ENCODE assay signal across 20 mouse cellular contexts in genomic region chr13:17901474-17901873, GRCm38 (mm10). TPM values are rescaled to one million over a fixed set of nuclear protein-coding genes. Genes with fewer than 3 reads are reported as not detected.
DNase-seq lines count a peak whose midpoint lies in the region; ATAC-seq and TF ChIP-seq lines count a peak whose summit lies in the region.
"Had no signal": no experiment of that assay in that cellular context is flagged by ENCODE, and none has a peak within 500 bp of the region (broad histone marks: within the 10 kb centered on the region; RNA-seq: fewer than 3 reads in every experiment).

No protein-coding gene starts in this region.

- no peak for TF ChIP-seq CTCF in lung, embryonic 14.5 days (IDR thresholded peaks at IDR 0.05; ENCODE audit: low read depth)
- no peak for TF ChIP-seq CTCF in lung, adult 2 months (IDR thresholded peaks at IDR 0.05; ENCODE audit: insufficient read depth, low read length)

- TF ChIP-seq POLR2A in lung, adult 2 months (IDR thresholded peaks at IDR 0.05; ENCODE audit: borderline replicate concordance, extremely low read depth, low read depth, low read length), result no peak

- ATAC-seq in heart, embryonic 15.5 days (replicated peaks; ENCODE audit: insufficient number of reproducible peaks, insufficient read depth, low FRiP score, low read depth), result peak; percentile 55; the same call in 1 of the 2 replicates
- ATAC-seq in lung, embryonic 14.5 days (ENCODE audit: insufficient read depth), result peak; percentile 28; the same call in 1 of the 2 replicates
- no peak for ATAC-seq in midbrain, embryonic 14.5 days (ENCODE audit: low FRiP score, low TSS enrichment)
- ATAC-seq: activated CD4-positive, CD25-positive, alpha-beta regulatory T cell, adult 4 months; forebrain, embryonic 16.5 days; hindbrain, postnatal 0 days had no signal

- no peak overlapping the region for H3K4me3 ChIP-seq in heart, embryonic 10.5 days
- no peak overlapping the region for H3K4me3 ChIP-seq in heart, embryonic 15.5 days
- H3K4me3 ChIP-seq in lung, embryonic 14.5 days (ENCODE audit: low read depth, low read length), result no peak overlapping the region
- no peak overlapping the region for H3K4me3 ChIP-seq in lung, adult 2 months (replicated peaks; ENCODE audit: extremely low read depth, low read depth, low read length)
- H3K4me3 ChIP-seq in midbrain, embryonic 14.5 days (replicated peaks; ENCODE audit: low read depth, low read length), result no peak overlapping the region
- H3K4me3 ChIP-seq: embryonic facial prominence, embryonic 12.5 days; hindbrain, embryonic 13.5 days had no signal

- peaks cover 15% of the 10 kb centered on the region for H3K4me1 ChIP-seq in heart, embryonic 10.5 days
- peaks cover 15% of the 10 kb centered on the region for H3K4me1 ChIP-seq in heart, embryonic 15.5 days (replicated peaks)
- H3K4me1 ChIP-seq in lung, embryonic 14.5 days (ENCODE audit: insufficient read depth), result no peaks in the 10 kb centered on the region
- H3K4me1 ChIP-seq in lung, adult 2 months (ENCODE audit: control insufficient read depth, insufficient read depth, low read length), result 0 out of 2 replicates have a peak, but pooled peaks cover 3% of the 10 kb centered on the region
- H3K4me1 ChIP-seq in midbrain, embryonic 14.5 days (ENCODE audit: control insufficient read depth, insufficient read depth, low read length), result no peaks in the 10 kb centered on the region
- H3K4me1 ChIP-seq: embryonic facial prominence, embryonic 12.5 days had no signal

- no peak overlapping the region for H3K4me2 ChIP-seq in heart, embryonic 15.5 days
- H3K4me2 ChIP-seq in lung, embryonic 14.5 days, result no peak overlapping the region
- H3K4me2 ChIP-seq in midbrain, embryonic 14.5 days (ENCODE audit: low read length), result no peak overlapping the region
- H3K4me2 ChIP-seq: embryonic facial prominence, embryonic 12.5 days; hindbrain, embryonic 13.5 days had no signal

- DNase-seq in heart, embryonic 10.5 days (ENCODE audit: low spot score), result peak; percentile 75
- no peak for DNase-seq in heart, postnatal 36 days
- no peak for DNase-seq in heart, postnatal 10 days
- no peak for DNase-seq in lung, embryonic 14.5 days
- no peak for DNase-seq in lung, adult 2 months
- no peak for DNase-seq in midbrain, embryonic 14.5 days
- DNase-seq: adrenal gland, postnatal 14 days; cerebellum, adult 11-12 months; cerebellum, adult 9-10 months; cerebellum, postnatal 25 days; gastrocnemius, postnatal 14 days; kidney, adult 11 months had no signal

- no peak overlapping the region for H3K27ac ChIP-seq in heart, embryonic 10.5 days
- H3K27ac ChIP-seq in heart, embryonic 15.5 days, result no peak overlapping the region
- H3K27ac ChIP-seq in lung, embryonic 14.5 days (ENCODE audit: low read depth), result no peak overlapping the region
- no peak overlapping the region for H3K27ac ChIP-seq in midbrain, embryonic 14.5 days (replicated peaks; ENCODE audit: low read depth, low read length)
- H3K27ac ChIP-seq: embryonic facial prominence, embryonic 12.5 days; hindbrain, embryonic 13.5 days; hindbrain, postnatal 0 days had no signal

- no peaks in the 10 kb centered on the region for H3K9me3 ChIP-seq in heart, embryonic 10.5 days
- H3K9me3 ChIP-seq in heart, embryonic 15.5 days (replicated peaks), result no peaks in the 10 kb centered on the region
- no peaks in the 10 kb centered on the region for H3K9me3 ChIP-seq in lung, embryonic 14.5 days (ENCODE audit: low read depth, low read length)
- H3K9me3 ChIP-seq in midbrain, embryonic 14.5 days (ENCODE audit: control insufficient read depth, low read length), result no peaks in the 10 kb centered on the region
- H3K9me3 ChIP-seq: embryonic facial prominence, embryonic 12.5 days; hindbrain, embryonic 13.5 days had no signal

- WGBS in heart, embryonic 10.5 days, result 35% methylated on average over 4 of the region's 4 CpGs
- 36% methylated on average over 4 of the region's 4 CpGs for WGBS in heart, embryonic 15.5 days
- 71% methylated on average over 4 of the region's 4 CpGs for WGBS in lung, embryonic 14.5 days
- 73% methylated on average over 4 of the region's 4 CpGs for WGBS in lung, adult 2 months
- 95% methylated on average over 4 of the region's 4 CpGs for WGBS in midbrain, embryonic 14.5 days

- H3K9ac ChIP-seq in heart, embryonic 15.5 days, result no peak overlapping the region
- H3K9ac ChIP-seq in lung, embryonic 14.5 days, result no peak overlapping the region
- H3K9ac ChIP-seq in midbrain, embryonic 14.5 days (replicated peaks; ENCODE audit: low read length), result no peak overlapping the region
- H3K9ac ChIP-seq: embryonic facial prominence, embryonic 12.5 days; hindbrain, embryonic 13.5 days had no signal

- no peaks in the 10 kb centered on the region for H3K27me3 ChIP-seq in heart, embryonic 10.5 days (ENCODE audit: insufficient read depth, poor library complexity, severe bottlenecking)
- no peaks in the 10 kb centered on the region for H3K27me3 ChIP-seq in heart, embryonic 15.5 days
- H3K27me3 ChIP-seq in lung, embryonic 14.5 days (ENCODE audit: insufficient read depth, low read length), result no peaks in the 10 kb centered on the region
- no peaks in the 10 kb centered on the region for H3K27me3 ChIP-seq in midbrain, embryonic 14.5 days (ENCODE audit: control insufficient read depth, insufficient read depth, low read length)
- H3K27me3 ChIP-seq: CH12.LX; embryonic facial prominence, embryonic 12.5 days; hindbrain, embryonic 13.5 days; Patski had no signal

- peaks cover 6% of the 10 kb centered on the region; the same call in 1 of the 2 replicates for H3K36me3 ChIP-seq in heart, embryonic 10.5 days
- no peaks in the 10 kb centered on the region for H3K36me3 ChIP-seq in heart, embryonic 15.5 days
- H3K36me3 ChIP-seq in lung, embryonic 14.5 days (ENCODE audit: insufficient read depth), result 0 out of 2 replicates have a peak, but pooled peaks cover 4% of the 10 kb centered on the region
- H3K36me3 ChIP-seq in midbrain, embryonic 14.5 days (ENCODE audit: control insufficient read depth, insufficient read depth, low read length), result no peaks in the 10 kb centered on the region; the same call in 1 of the 2 replicates
- H3K36me3 ChIP-seq: embryonic facial prominence, embryonic 12.5 days had no signal

- intact Hi-C loops in heart, postnatal 36 days (cut with DNase I), result no loop called here
- intact Hi-C loops in heart, postnatal 10 days (cut with DNase I), result no loop called here

RNA-seq across cellular contexts. Expression of gene Rala, which starts 42.6 kb away (rescaled TPM):
- polyA plus RNA-seq in heart, embryonic 10.5 days (2016; fragmentation: Nextera tagmentation; extraction: Ambion mirVana), result 95.8 and 116 TPM in 2 replicates
- 10 to 100 TPM; 36.4 to 42.2 TPM for total RNA-seq in heart, postnatal 36 days (2021)
- 78.8 and 85.1 TPM in 2 replicates for polyA plus RNA-seq in heart, embryonic 15.5 days (2015; fragmentation: Nextera tagmentation; extraction: Ambion mirVana)
- total RNA-seq in heart, postnatal 10 days (2021), result 10 to 100 TPM; 47.4 to 48.9 TPM
- polyA plus RNA-seq in lung, embryonic 14.5 days (2014; fragmentation: Nextera tagmentation; extraction: Ambion mirVana), result 107 and 109 TPM in 2 replicates
- polyA plus RNA-seq in lung, adult 2 months (2012; rRNA removed), result 12.8 and 25.2 TPM in 2 replicates
- polyA plus RNA-seq in midbrain, embryonic 14.5 days (2014; fragmentation: Nextera tagmentation; extraction: Ambion mirVana), result 189 and 220 TPM in 2 replicates
